Mouse (Mus musculus): Measurements from ENCODE around the gene Ormdl3. TPM values are rescaled to one million over a fixed set of nuclear protein-coding genes. Genes with fewer than 3 reads are reported as not detected.

Ormdl3 gene
- polyA plus RNA-seq, 1 experiment from 2014 or later, result 7.1 TPM

GRCm38 (mm10) chr11:98568326-98568725 lies 18.8 kb downstream of the Ormdl3 start:
- Histone ChIP-seq H3K4me3 (ENCODE audit: low read length) (no peak overlapping the region), H3K27ac (ENCODE audit: low read depth, low read length) (no peak overlapping the region), H3K4me1 (ENCODE audit: control insufficient read depth, insufficient read depth, low read length) (no peaks in the 10 kb centered on the region), H3K36me3 (ENCODE audit: control insufficient read depth, insufficient read depth, low read length) (no peaks in the 10 kb centered on the region), H3K4me2 (replicated peaks; ENCODE audit: low read depth, low read length) (no peak overlapping the region), H3K9ac (ENCODE audit: low read depth, low read length) (no peak overlapping the region), H3K9me3 (ENCODE audit: control insufficient read depth, low read length) (peaks cover 2% of the 10 kb centered on the region; the same call in 1 of the 2 replicates), H3K27me3 (ENCODE audit: control insufficient read depth, insufficient read depth, low read length) (no peaks in the 10 kb centered on the region)
- no peak for ATAC-seq (ENCODE audit: low FRiP score, low TSS enrichment)
- 88% methylated on average over 8 of the region's 8 CpGs for WGBS

- H3K9ac ChIP-seq (ENCODE audit: low read depth, low read length), result no peak overlapping the region
- H3K36me3 ChIP-seq (ENCODE audit: control insufficient read depth, insufficient read depth, low read length), result no peaks in the 10 kb centered on the region
- ATAC-seq (ENCODE audit: low FRiP score, low TSS enrichment), result no peak
- H3K4me3 ChIP-seq (ENCODE audit: low read length), result no peak overlapping the region
- H3K4me1 ChIP-seq (ENCODE audit: control insufficient read depth, insufficient read depth, low read length), result no peaks in the 10 kb centered on the region
- H3K9me3 ChIP-seq (ENCODE audit: control insufficient read depth, low read length), result peaks cover 2% of the 10 kb centered on the region; the same call in 1 of the 2 replicates
- 43% methylated on average over 13 of the region's 13 CpGs for WGBS
- no peak overlapping the region for H3K4me2 ChIP-seq (replicated peaks; ENCODE audit: low read depth, low read length)
- H3K27me3 ChIP-seq (ENCODE audit: control insufficient read depth, insufficient read depth, low read length), result no peaks in the 10 kb centered on the region
- H3K27ac ChIP-seq (ENCODE audit: low read depth, low read length), result no peak overlapping the region
These were observed 23.2 kb downstream of the Ormdl3 start for GRCm38 (mm10) chr11:98563921-98564414.

DNA sequence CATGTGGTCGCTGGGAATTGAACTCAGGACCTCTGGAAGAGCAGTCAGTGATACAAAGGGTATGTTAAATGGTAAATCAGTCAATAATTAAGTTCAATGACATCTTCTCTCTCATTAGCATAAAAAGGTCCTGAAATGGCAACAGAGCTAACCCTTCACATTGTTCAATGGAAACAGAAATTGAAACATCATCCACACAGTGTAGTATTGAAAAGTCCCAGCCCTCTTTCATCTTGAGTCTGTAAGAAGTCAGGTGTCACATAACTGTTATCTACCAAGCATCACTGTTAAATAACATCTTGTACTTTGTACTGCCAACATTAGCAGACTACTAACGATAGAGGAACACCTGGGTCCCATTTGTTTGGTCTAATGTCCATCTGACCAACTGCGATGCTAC lies 24.1 kb downstream of the Ormdl3 start:
- no peak overlapping the region for H3K4me2 ChIP-seq (replicated peaks; ENCODE audit: low read depth, low read length)
- H3K9ac ChIP-seq (ENCODE audit: low read depth, low read length), result no peak overlapping the region
- no peaks in the 10 kb centered on the region for H3K9me3 ChIP-seq (ENCODE audit: control insufficient read depth, low read length)
- H3K27ac ChIP-seq (ENCODE audit: low read depth, low read length), result no peak overlapping the region
- no peaks in the 10 kb centered on the region for H3K27me3 ChIP-seq (ENCODE audit: control insufficient read depth, insufficient read depth, low read length)
- ATAC-seq (ENCODE audit: low FRiP score, low TSS enrichment), result no peak
- H3K36me3 ChIP-seq (ENCODE audit: control insufficient read depth, insufficient read depth, low read length), result no peaks in the 10 kb centered on the region
- no peaks in the 10 kb centered on the region for H3K4me1 ChIP-seq (ENCODE audit: control insufficient read depth, insufficient read depth, low read length)
- 84% methylated on average over 3 of the region's 3 CpGs for WGBS
- no peak overlapping the region for H3K4me3 ChIP-seq (ENCODE audit: low read length)

GRCm38 (mm10) chr11:98560942-98561341 lies 26.2 kb downstream of the Ormdl3 start:
- Histone ChIP-seq H3K9ac (ENCODE audit: low read depth, low read length) (no peak overlapping the region), H3K36me3 (ENCODE audit: control insufficient read depth, insufficient read depth, low read length) (no peaks in the 10 kb centered on the region), H3K4me3 (ENCODE audit: low read length) (no peak overlapping the region), H3K4me1 (ENCODE audit: control insufficient read depth, insufficient read depth, low read length) (no peaks in the 10 kb centered on the region), H3K27ac (ENCODE audit: low read depth, low read length) (no peak overlapping the region), H3K4me2 (replicated peaks; ENCODE audit: low read depth, low read length) (no peak overlapping the region), H3K27me3 (ENCODE audit: control insufficient read depth, insufficient read depth, low read length) (no peaks in the 10 kb centered on the region), H3K9me3 (ENCODE audit: control insufficient read depth, low read length) (no peaks in the 10 kb centered on the region)
- 29% methylated on average over 7 of the region's 7 CpGs for WGBS
- ATAC-seq (ENCODE audit: low FRiP score, low TSS enrichment), result no peak

- no peak overlapping the region for H3K9ac ChIP-seq (ENCODE audit: low read depth, low read length)
- no peak overlapping the region for H3K4me2 ChIP-seq (replicated peaks; ENCODE audit: low read depth, low read length)
- no peak overlapping the region for H3K4me3 ChIP-seq (ENCODE audit: low read length)
- WGBS, result 73% methylated on average over 12 of the region's 12 CpGs
- H3K4me1 ChIP-seq (ENCODE audit: control insufficient read depth, insufficient read depth, low read length), result peaks cover 4% of the 10 kb centered on the region; the same call in 1 of the 2 replicates
- ATAC-seq (ENCODE audit: low FRiP score, low TSS enrichment), result no peak
- H3K9me3 ChIP-seq (ENCODE audit: control insufficient read depth, low read length), result no peaks in the 10 kb centered on the region
- no peak overlapping the region for H3K27ac ChIP-seq (ENCODE audit: low read depth, low read length)
- no peaks in the 10 kb centered on the region for H3K36me3 ChIP-seq (ENCODE audit: control insufficient read depth, insufficient read depth, low read length)
- H3K27me3 ChIP-seq (ENCODE audit: control insufficient read depth, insufficient read depth, low read length), result peaks cover 3% of the 10 kb centered on the region
These were observed 32.0 kb downstream of the Ormdl3 start for GRCm38 (mm10) chr11:98555124-98555700.

GRCm38 (mm10) chr11:98553966-98554365 lies 33.2 kb downstream of the Ormdl3 start:
- H3K4me3 ChIP-seq (ENCODE audit: low read length), result no peak overlapping the region
- ATAC-seq (ENCODE audit: low FRiP score, low TSS enrichment), result no peak
- no peak overlapping the region for H3K4me2 ChIP-seq (replicated peaks; ENCODE audit: low read depth, low read length)
- no peaks in the 10 kb centered on the region for H3K36me3 ChIP-seq (ENCODE audit: control insufficient read depth, insufficient read depth, low read length)
- peaks cover 4% of the 10 kb centered on the region; the same call in 1 of the 2 replicates for H3K4me1 ChIP-seq (ENCODE audit: control insufficient read depth, insufficient read depth, low read length)
- no peak overlapping the region for H3K27ac ChIP-seq (ENCODE audit: low read depth, low read length)
- H3K9me3 ChIP-seq (ENCODE audit: control insufficient read depth, low read length), result no peaks in the 10 kb centered on the region
- peaks cover 12% of the 10 kb centered on the region for H3K27me3 ChIP-seq (ENCODE audit: control insufficient read depth, insufficient read depth, low read length)
- no peak overlapping the region for H3K9ac ChIP-seq (ENCODE audit: low read depth, low read length)
- WGBS, result 88% methylated on average over 4 of the region's 4 CpGs

DNA sequence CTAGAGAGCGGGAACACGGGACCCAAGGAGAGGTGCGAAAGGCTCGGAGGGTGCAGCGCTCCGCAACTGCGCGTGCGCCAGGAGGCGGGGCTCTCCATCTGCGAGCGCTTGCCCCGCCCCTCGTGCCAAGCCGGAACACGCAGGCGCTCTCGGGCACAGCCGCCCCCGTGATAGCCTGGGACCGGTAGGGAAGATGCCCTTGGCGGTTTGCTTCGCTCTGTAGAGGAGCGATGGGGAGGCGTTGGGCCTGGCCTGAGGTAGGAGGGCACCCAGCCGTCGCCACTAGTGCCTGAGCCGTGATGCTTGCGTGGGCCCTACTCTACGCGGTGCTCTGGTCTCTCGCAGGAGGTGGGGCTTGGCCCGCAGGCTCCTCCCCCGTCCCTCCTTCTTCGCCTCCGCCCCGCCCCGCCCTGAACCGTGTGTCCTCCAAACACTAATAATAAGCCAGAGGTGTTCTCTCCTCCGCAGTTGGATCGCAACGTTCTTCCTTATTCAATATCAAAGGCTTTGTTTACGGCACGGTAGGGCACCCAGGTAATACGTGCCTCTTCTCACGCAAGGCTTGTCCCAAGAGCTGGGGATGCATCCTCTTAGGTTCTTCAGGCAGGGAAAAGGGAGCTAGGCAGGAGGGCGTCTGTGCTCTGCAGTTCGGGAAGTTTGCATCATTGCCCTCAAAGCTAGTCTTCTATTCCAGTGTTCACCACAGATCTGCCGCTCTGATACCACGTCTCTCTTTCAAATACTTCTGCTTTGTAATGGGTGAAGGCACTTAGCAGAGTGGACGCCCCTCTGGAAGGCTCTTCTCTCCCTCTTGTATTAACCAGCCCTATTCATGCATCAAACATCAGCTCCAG lies 36.0 kb downstream of the Ormdl3 start, which contains the start of gene Zpbp2:
Zpbp2 (plus strand) TSS at position 123 of the 854 bp plus-strand sequence.
- peak within 1 kb of the TSS; percentile 52; the same call in 1 of the 2 replicates for H3K27ac ChIP-seq (ENCODE audit: low read depth, low read length)
- H3K4me2 ChIP-seq (replicated peaks; ENCODE audit: low read depth, low read length), result peak within 1 kb of the TSS; percentile 78
- peak within 1 kb of the TSS; percentile 61 for H3K9ac ChIP-seq (ENCODE audit: low read depth, low read length)
- H3K36me3 ChIP-seq (ENCODE audit: control insufficient read depth, insufficient read depth, low read length), result no peaks in the 10 kb centered on the region
- no peaks in the 10 kb centered on the region for H3K9me3 ChIP-seq (ENCODE audit: control insufficient read depth, low read length)
- peak; percentile 97 for ATAC-seq (ENCODE audit: low FRiP score, low TSS enrichment)
- peaks cover 4% of the 10 kb centered on the region; the same call in 1 of the 2 replicates for H3K4me1 ChIP-seq (ENCODE audit: control insufficient read depth, insufficient read depth, low read length)
- whole genome bisulfite sequencing, result 1% methylated on average over 51 of the region's 51 CpGs
- H3K4me3 ChIP-seq (ENCODE audit: low read length), result peak within 1 kb of the TSS; percentile 73
- H3K27me3 ChIP-seq (ENCODE audit: control insufficient read depth, insufficient read depth, low read length), result peaks cover 29% of the 10 kb centered on the region

DNA sequence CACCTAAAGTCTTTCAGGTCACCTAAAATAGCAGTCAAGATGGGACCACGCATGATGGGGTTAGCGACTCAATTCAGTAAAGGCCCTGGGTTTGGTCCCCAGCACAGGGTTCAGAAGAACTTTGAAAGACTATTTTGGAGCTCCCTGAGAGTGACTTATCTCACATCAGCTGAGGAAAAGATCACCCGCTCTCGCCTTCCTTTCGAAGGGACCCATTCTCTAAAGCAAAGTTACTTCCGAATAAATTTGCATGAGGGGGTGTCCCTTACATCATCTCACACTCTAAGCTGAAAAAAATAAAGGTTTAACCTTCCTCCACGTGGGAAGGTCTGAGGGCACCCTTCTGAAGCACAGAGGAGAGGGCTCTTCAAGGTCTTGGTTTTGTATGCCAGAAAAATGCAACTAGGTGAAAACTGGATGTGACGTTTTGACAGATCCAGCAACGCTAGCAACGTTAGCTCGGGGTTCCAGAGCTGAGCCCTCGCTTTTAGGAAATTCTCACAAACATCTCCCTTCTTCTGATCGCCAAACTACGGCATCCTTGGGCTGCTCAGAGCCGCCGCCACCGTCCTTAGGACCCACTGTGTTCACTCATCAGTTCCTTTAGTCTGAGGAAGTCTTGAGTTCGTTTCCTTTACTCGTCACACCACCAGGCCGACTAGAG lies 36.7 kb downstream of the Ormdl3 start:
- ATAC-seq (ENCODE audit: low FRiP score, low TSS enrichment), result no peak
- Histone ChIP-seq H3K36me3 (ENCODE audit: control insufficient read depth, insufficient read depth, low read length) (no peaks in the 10 kb centered on the region), H3K9ac (ENCODE audit: low read depth, low read length) (0 out of 2 replicates have a peak overlapping the region, but pooled peaks have one; percentile 15), H3K4me3 (ENCODE audit: low read length) (peak overlapping the region; percentile 73), H3K9me3 (ENCODE audit: control insufficient read depth, low read length) (no peaks in the 10 kb centered on the region), H3K4me1 (ENCODE audit: control insufficient read depth, insufficient read depth, low read length) (peaks cover 4% of the 10 kb centered on the region; the same call in 1 of the 2 replicates), H3K27me3 (ENCODE audit: control insufficient read depth, insufficient read depth, low read length) (peaks cover 36% of the 10 kb centered on the region), H3K27ac (ENCODE audit: low read depth, low read length) (no peak overlapping the region; the same call in 1 of the 2 replicates), H3K4me2 (replicated peaks; ENCODE audit: low read depth, low read length) (peak overlapping the region; percentile 78)
- 19% methylated on average over 20 of the region's 20 CpGs for WGBS

Data from kidney, embryonic 14.5 days (tissue).